In genomic region chr13:53688489-53688888, GRCm38 (mm10) we compare ENCODE assay signal across 8 mouse cellular contexts.
DNase-seq lines count a peak whose midpoint lies in the region; ATAC-seq and TF ChIP-seq lines count a peak whose summit lies in the region.

No protein-coding gene starts in this region.

- intact Hi-C loops in heart, postnatal 10 days (cut with DNase I), result loop anchor here (2.0 to 5.0 kb wide), 4 partner anchors 76 to 246 kb away; no protein-coding TSS in a partner anchor

- ATAC-seq in liver, embryonic 13.5 days (ENCODE audit: low read depth), result no peak

- H3K9ac ChIP-seq in liver, embryonic 13.5 days, result no peak overlapping the region

- H3K27me3 ChIP-seq in liver, embryonic 13.5 days, result no peaks in the 10 kb centered on the region

- no peak for TF ChIP-seq POLR2A in embryonic fibroblast, embryonic 13.5 days (IDR thresholded peaks at IDR 0.05; ENCODE audit: low read depth, low read length)
- TF ChIP-seq POLR2A in olfactory bulb, adult 2 months (IDR thresholded peaks at IDR 0.05; ENCODE audit: insufficient read depth, low read depth, low read length), result no peak

- no peak overlapping the region for H3K27ac ChIP-seq in embryonic fibroblast, embryonic 13.5 days (ENCODE audit: insufficient read depth, low read length)
- no peak overlapping the region for H3K27ac ChIP-seq in liver, embryonic 13.5 days
- no peak overlapping the region for H3K27ac ChIP-seq in olfactory bulb, adult 2 months (ENCODE audit: insufficient read depth, low read depth, low read length)

- H3K4me1 ChIP-seq in embryonic fibroblast, embryonic 13.5 days (ENCODE audit: control insufficient read depth, insufficient read depth, low read length), result no peaks in the 10 kb centered on the region
- H3K4me1 ChIP-seq in liver, embryonic 13.5 days (replicated peaks), result no peaks in the 10 kb centered on the region
- 0 out of 2 replicates have a peak, but pooled peaks cover 3% of the 10 kb centered on the region for H3K4me1 ChIP-seq in olfactory bulb, adult 2 months (ENCODE audit: control insufficient read depth, insufficient read depth, low read length)

- H3K9me3 ChIP-seq in liver, embryonic 13.5 days (replicated peaks), result no peaks in the 10 kb centered on the region

- H3K4me3 ChIP-seq in embryonic fibroblast, embryonic 13.5 days (ENCODE audit: insufficient read depth, low read length), result no peak overlapping the region
- no peak overlapping the region for H3K4me3 ChIP-seq in liver, embryonic 13.5 days (replicated peaks)
- 0 out of 2 replicates have a peak overlapping the region, but pooled peaks have one; percentile 13 for H3K4me3 ChIP-seq in olfactory bulb, adult 2 months (ENCODE audit: insufficient read depth, low read depth, low read length)

- peak; percentile 86; the same call in 1 of the 2 replicates for TF ChIP-seq CTCF in embryonic fibroblast, embryonic 13.5 days (IDR thresholded peaks at IDR 0.05; ENCODE audit: borderline replicate concordance, insufficient read depth, low read length)
- TF ChIP-seq CTCF in olfactory bulb, adult 2 months (IDR thresholded peaks at IDR 0.05; ENCODE audit: insufficient read depth, low read depth, low read length), result peak; percentile 87

- DNase-seq in A20 (ENCODE audit: low read depth, low spot score), result peak; percentile 52
- peak; percentile 83 for DNase-seq in brain, adult 2 months (ENCODE audit: low read depth, low spot score)
- peak; percentile 69 to 85 for DNase-seq in heart, postnatal 10 days
- peak; percentile 47 to 86 for DNase-seq in kidney, postnatal 36 days
- peak; percentile 13 for DNase-seq in liver, embryonic 13.5 days
- DNase-seq in urinary bladder, postnatal 10 days (ENCODE audit: low spot score), result peak; percentile 43

- no peak overlapping the region for H3K4me2 ChIP-seq in liver, embryonic 13.5 days

- 6% methylated on average over 13 of the region's 13 CpGs for WGBS in liver, embryonic 13.5 days (ENCODE audit: insufficient replicate concordance)
- 10% methylated on average over 13 of the region's 13 CpGs for WGBS in olfactory bulb, adult 2 months

- no peaks in the 10 kb centered on the region for H3K36me3 ChIP-seq in liver, embryonic 13.5 days

Comparison
In these comparisons a context has a peak if more than half of its experiments do, and no peak if none do; other contexts are left out.
1. DNase-seq: peak in every context shown above with its lines; median percentile 83 in brain, adult 2 months; 77 in heart, postnatal 10 days; 66 in kidney, postnatal 36 days; 52 in A20; 43 in urinary bladder, postnatal 10 days; 13 in liver, embryonic 13.5 days.